Mouse (Mus musculus): ENCODE results near the gene Atxn7l1.

Gene Atxn7l1

GRCm38 (mm10) chr12:33284344-33284936 is 136.9 kb downstream of the Atxn7l1 start:
- DNase-seq: no peak

GRCm38 (mm10) chr12:33285354-33285753 is 137.9 kb downstream of the Atxn7l1 start:
- no peak for DNase-seq

- DNase-seq: no peak
These were observed 138.6 kb downstream of the Atxn7l1 start for GRCm38 (mm10) chr12:33285933-33286649.

- no peak for DNase-seq
These were observed 140.2 kb downstream of the Atxn7l1 start for GRCm38 (mm10) chr12:33287686-33288085.

GRCm38 (mm10) chr12:33288746-33289145 is 141.3 kb downstream of the Atxn7l1 start:
- DNase-seq: no peak

GRCm38 (mm10) chr12:33302070-33302469 is 154.6 kb downstream of the Atxn7l1 start:
- no peak for DNase-seq

GRCm38 (mm10) chr12:33302523-33303383 is 155.3 kb downstream of the Atxn7l1 start:
- DNase-seq: peak; percentile 51

GRCm38 (mm10) chr12:33303384-33303770 is 155.9 kb downstream of the Atxn7l1 start:
- DNase-seq: no peak

GRCm38 (mm10) chr12:33305106-33305505 is 157.6 kb downstream of the Atxn7l1 start:
- DNase-seq: no peak

- no peak for DNase-seq
These were observed 159.0 kb downstream of the Atxn7l1 start for GRCm38 (mm10) chr12:33306476-33306875.

GRCm38 (mm10) chr12:33308668-33309067 is 161.2 kb downstream of the Atxn7l1 start:
- DNase-seq: no peak

- peak; percentile 92 for DNase-seq
These were observed 166.6 kb downstream of the Atxn7l1 start for GRCm38 (mm10) chr12:33313828-33314671.

GRCm38 (mm10) chr12:33314924-33315643 is 167.6 kb downstream of the Atxn7l1 start:
- no peak for DNase-seq

- DNase-seq: no peak
These were observed 168.3 kb downstream of the Atxn7l1 start for GRCm38 (mm10) chr12:33315804-33316203.

- DNase-seq: no peak
These were observed 170.5 kb downstream of the Atxn7l1 start for GRCm38 (mm10) chr12:33317792-33318530.

- no peak for DNase-seq
These were observed 175.1 kb downstream of the Atxn7l1 start for GRCm38 (mm10) chr12:33322547-33322946.

GRCm38 (mm10) chr12:33323821-33324220 is 176.3 kb downstream of the Atxn7l1 start:
- DNase-seq: no peak

- DNase-seq: no peak
These were observed 177.9 kb downstream of the Atxn7l1 start for GRCm38 (mm10) chr12:33325424-33325823.

GRCm38 (mm10) chr12:33332046-33332445 is 184.6 kb downstream of the Atxn7l1 start:
- no peak for DNase-seq

- no peak for DNase-seq
These were observed 185.3 kb downstream of the Atxn7l1 start for GRCm38 (mm10) chr12:33332796-33333195.

- DNase-seq: peak; percentile 92
These were observed 186.4 kb downstream of the Atxn7l1 start for GRCm38 (mm10) chr12:33333914-33334313.

Data from cerebellum, adult 9-10 months (tissue).